Mouse (Mus musculus) thymus, adult 2 months (tissue): Measurements from ENCODE around the gene Rhbdd1. TPM values are rescaled to one million over a fixed set of nuclear protein-coding genes. Genes with fewer than 3 reads are reported as not detected.

Source experiments
- DNase-seq: peaks from one replicate; pipeline ENCODE4 v3.0.0; 2021
- H3K27ac ChIP-seq: fragments of 200-500 bp; 2 replicates; pipeline ENCODE4 v1.5.1; 2012; ENCODE audit warnings: low read length, control low read depth; ENCODE audit not compliant: control insufficient read depth, insufficient read depth
- H3K27me3 ChIP-seq: fragments of 200-500 bp; 2 replicates; pipeline ENCODE4 v1.6.1; 2012; ENCODE audit warnings: mild to moderate bottlenecking, low read length, moderate library complexity, mixed read lengths; ENCODE audit not compliant: control insufficient read depth, insufficient read depth
- H3K36me3 ChIP-seq: fragments of 200-500 bp; 2 replicates; pipeline ENCODE4 v1.6.1; 2012; ENCODE audit warnings: mild to moderate bottlenecking, low read length, moderate library complexity; ENCODE audit not compliant: control insufficient read depth, insufficient read depth
- H3K4me1 ChIP-seq: fragments of 200-500 bp; replicated peaks from 2 replicates; pipeline ENCODE4 v1.6.1; 2012; ENCODE audit warnings: low read length; ENCODE audit not compliant: control insufficient read depth, insufficient read depth
- H3K4me3 ChIP-seq: fragments of 200-500 bp; 2 replicates; pipeline ENCODE4 v1.5.1; 2012; ENCODE audit warnings: mild to moderate bottlenecking, low read length, control low read depth, moderate library complexity; ENCODE audit not compliant: control insufficient read depth, insufficient read depth
- CTCF ChIP-seq: fragments of 200-500 bp; IDR thresholded peaks from 2 replicates; pipeline ENCODE4 v1.5.1; 2012; ENCODE audit warnings: mild to moderate bottlenecking, control low read depth, low read length, moderate library complexity, borderline replicate concordance; ENCODE audit not compliant: control insufficient read depth, poor library complexity, insufficient read depth; ENCODE audit errors: extremely low read depth
- POLR2A ChIP-seq: fragments of 200-500 bp; IDR thresholded peaks from 2 replicates; pipeline ENCODE4 v1.6.1; 2012; ENCODE audit warnings: mild to moderate bottlenecking, low read length, control low read depth, moderate library complexity; ENCODE audit not compliant: control insufficient read depth, poor library complexity, insufficient read depth; ENCODE audit errors: extremely low read depth
- WGBS: fragments of 180-500 bp; shearing (Covaris S2); methylation state at CpG from one replicate; pipeline ENCODE4 v1.1.7; 2018; 5-methylcytosine and 5-hydroxymethylcytosine counted together
- polyA plus RNA-seq: library from polyadenylated mRNA; depleted of rRNA; stranded (reverse); fragments of >200 nt; gene quantifications from 2 replicates; pipeline ENCODE4 v1.2.3, GENCODE M21; 2012

Rhbdd1 gene
- polyA plus RNA-seq, 1 experiment = 10.7 TPM

DNA sequence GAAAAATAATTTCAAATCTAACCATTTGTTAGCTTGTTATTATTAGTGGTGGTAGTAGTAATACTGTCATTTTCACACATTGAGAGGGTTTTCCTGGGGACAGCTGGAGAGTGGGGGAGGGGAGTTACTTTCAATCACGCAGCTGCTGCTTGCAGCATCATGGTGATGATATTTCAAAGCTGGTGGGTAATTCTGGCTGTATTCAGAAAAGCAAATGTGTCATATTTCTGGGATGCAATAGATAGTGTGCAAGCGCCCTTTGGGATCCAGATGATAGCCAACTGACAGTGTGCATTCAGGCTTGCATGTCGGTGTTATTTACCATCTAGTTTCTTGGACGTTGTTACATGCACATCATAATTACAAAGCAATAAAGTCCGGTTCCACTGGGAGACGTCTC, 4.2 kb downstream of the Rhbdd1 start:
- no peak overlapping the region for H3K4me3 ChIP-seq
- TF ChIP-seq POLR2A (no peak), CTCF (no peak)
- peaks cover 5% of the 10 kb centered on the region for H3K4me1 ChIP-seq
- no peaks in the 10 kb centered on the region for H3K36me3 ChIP-seq
- no peak for DNase-seq
- no peak overlapping the region for H3K27ac ChIP-seq
- WGBS = 90% methylated on average over 6 of the region's 6 CpGs
- H3K27me3 ChIP-seq = no peaks in the 10 kb centered on the region

DNA sequence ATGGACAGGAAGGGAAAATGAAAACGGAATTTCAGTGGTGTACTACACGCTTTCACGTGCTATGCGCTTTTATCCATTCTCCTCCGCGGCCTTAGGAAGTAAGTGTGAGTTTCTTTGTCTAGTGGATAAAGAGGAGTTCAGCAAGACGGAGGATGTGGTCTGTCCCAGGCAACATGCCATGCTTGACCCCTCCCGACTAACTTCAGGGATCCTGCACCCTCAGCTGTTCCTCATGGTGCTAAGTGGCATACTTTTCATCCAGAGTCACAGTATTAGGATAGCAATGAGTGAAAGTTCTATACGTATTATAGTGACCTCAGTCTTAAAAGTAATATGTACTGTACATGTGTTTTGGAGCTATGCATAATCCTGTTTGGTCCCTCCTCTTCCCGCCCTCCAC, 4.6 kb downstream of the Rhbdd1 start:
- H3K36me3 ChIP-seq = no peaks in the 10 kb centered on the region
- no peak overlapping the region for H3K4me3 ChIP-seq
- TF ChIP-seq CTCF (no peak), POLR2A (no peak)
- H3K27me3 ChIP-seq = no peaks in the 10 kb centered on the region
- peaks cover 5% of the 10 kb centered on the region for H3K4me1 ChIP-seq
- no peak for DNase-seq
- no peak overlapping the region for H3K27ac ChIP-seq
- WGBS = 97% methylated on average over 10 of the region's 10 CpGs

DNA sequence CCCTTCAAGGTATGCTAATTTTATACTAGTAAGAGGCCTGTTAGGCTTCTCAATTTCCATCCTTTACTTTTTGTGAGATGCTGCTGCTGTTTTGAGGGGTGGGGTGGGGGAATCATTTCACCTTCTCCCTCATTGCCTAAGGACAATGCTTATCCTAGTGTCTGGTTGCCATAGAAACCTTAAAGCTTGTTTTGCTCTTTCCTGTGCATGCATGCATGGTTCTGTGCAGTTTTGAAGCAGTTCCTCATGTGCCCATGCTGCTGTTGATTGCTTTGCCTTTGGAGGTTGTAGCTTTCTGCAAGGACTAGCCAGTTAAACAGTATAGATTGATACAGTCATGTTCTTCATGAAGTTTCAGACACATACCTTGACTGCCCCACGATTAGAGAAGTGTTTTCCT, 5.2 kb downstream of the Rhbdd1 start:
- 92% methylated on average over 1 of the region's 1 CpGs for WGBS

DNA sequence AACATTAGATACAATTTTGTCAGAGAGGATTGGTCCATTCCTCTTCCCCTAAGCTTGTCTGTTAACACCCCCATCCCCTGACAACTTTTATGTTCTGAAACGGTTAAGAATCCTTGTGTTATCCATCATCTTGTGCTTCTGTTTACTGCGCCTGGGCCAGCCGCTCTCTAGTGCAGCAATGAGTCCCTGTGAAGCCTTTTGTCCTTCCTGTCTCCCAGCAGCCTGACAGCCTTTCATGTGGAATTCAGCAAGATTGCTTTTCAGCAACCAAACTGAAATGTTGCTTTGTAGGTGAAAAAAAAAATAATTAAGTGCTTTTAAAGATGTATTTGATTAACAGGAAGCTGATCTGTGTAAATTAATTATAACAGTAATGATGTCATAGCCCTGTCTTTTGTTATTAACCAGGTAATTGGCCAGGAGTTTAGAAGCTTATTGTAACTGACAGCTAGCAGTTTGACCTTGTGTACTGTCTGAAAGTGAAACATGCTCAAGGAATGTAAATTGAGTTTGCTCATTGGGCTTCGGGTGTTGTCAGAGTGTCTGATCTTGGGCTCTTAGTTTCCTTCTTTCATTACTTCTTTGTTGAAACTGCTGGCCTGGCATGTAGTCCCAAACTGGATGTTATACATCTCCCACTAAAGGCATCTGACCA, 8.0 kb downstream of the Rhbdd1 start:
- Histone ChIP-seq H3K4me3 (no peak overlapping the region), H3K4me1 (no peaks in the 10 kb centered on the region), H3K36me3 (no peaks in the 10 kb centered on the region), H3K27me3 (no peaks in the 10 kb centered on the region), H3K27ac (no peak overlapping the region)
- 81% methylated on average over 4 of the region's 4 CpGs for WGBS
- no peak for DNase-seq
- TF ChIP-seq CTCF (no peak), POLR2A (no peak)

More for the DNA sequence above, 5.2 kb downstream of the Rhbdd1 start:
- no peak overlapping the region for H3K27ac ChIP-seq
- no peaks in the 10 kb centered on the region for H3K27me3 ChIP-seq
- H3K36me3 ChIP-seq = no peaks in the 10 kb centered on the region
- no peak overlapping the region for H3K4me3 ChIP-seq
- DNase-seq = no peak
- TF ChIP-seq CTCF (no peak), POLR2A (no peak)
- peaks cover 2% of the 10 kb centered on the region; the same call in 1 of the 2 replicates for H3K4me1 ChIP-seq

DNA sequence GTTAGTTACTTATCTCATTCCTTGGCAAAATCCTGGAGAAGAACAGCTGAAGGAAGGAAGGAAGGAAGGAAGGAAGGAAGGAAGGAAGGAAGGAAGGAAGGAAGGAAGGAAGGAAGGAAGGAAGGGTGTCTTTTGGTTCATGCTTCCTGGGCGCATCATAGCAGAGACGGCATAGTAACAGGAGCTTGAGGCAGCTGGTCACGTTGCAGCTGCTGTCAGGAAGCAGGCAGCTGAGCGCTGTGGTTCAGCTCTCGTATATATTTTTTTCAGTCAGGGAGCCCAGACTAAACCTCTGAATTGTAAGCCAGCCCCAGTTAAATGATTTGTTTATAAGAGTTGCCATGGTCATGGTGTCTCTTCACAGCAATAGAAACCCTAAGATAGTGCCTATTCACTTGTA, 9.9 kb downstream of the Rhbdd1 start:
- no peaks in the 10 kb centered on the region for H3K36me3 ChIP-seq
- DNase-seq = no peak
- 92% methylated on average over 5 of the region's 5 CpGs for WGBS
- no peaks in the 10 kb centered on the region for H3K27me3 ChIP-seq
- TF ChIP-seq POLR2A (no peak), CTCF (no peak)
- no peak overlapping the region for H3K27ac ChIP-seq
- H3K4me1 ChIP-seq = no peaks in the 10 kb centered on the region
- H3K4me3 ChIP-seq = no peak overlapping the region

DNA sequence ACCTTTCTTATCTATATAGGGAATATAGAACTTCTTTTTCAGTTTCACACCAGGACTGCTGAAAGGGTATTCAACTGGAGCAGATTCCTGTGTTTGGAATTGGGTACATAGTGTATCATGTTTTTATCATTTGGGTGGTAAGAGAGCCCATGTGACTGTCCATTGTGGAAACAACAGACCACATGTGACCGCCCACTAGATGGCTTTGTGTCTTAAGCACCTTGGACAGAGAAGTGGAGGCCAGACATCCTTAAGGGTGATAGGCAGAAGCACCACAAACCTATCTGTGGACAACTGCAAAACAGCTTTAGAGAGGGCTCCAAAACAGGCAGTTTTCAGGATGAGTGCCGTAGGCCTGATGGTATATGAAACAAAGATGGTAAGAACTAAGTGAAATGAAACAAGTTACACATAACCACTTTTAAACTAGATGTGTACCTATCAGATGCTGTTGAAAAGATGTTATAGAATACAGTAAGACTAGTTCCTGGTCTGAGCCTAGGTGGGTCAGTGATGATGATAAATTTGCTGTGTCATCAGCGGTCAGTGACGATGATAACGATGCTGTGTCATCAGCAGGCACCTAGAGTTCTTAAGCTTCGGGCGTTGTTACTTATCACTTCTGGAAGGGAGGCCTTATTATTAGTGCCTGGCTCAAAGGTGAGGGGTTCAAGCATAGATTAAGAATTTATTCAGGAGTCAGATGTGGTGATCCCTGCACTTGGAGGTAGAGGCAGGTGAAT, 12.0 kb downstream of the Rhbdd1 start:
- no peak for TF ChIP-seq POLR2A
- no peak for TF ChIP-seq CTCF
- WGBS = 97% methylated on average over 7 of the region's 7 CpGs
- no peak for DNase-seq
- no peak overlapping the region for H3K27ac ChIP-seq
- H3K4me3 ChIP-seq = no peak overlapping the region
- H3K4me1 ChIP-seq = no peaks in the 10 kb centered on the region
- no peaks in the 10 kb centered on the region for H3K27me3 ChIP-seq
- H3K36me3 ChIP-seq = no peaks in the 10 kb centered on the region
